Mouse (Mus musculus) brain, embryonic 14.5 days (tissue): ENCODE results near the gene Arhgap22.

Experiments
- CTCF ChIP-seq: fragments of 200-500 bp; IDR thresholded peaks from 2 replicates; pipeline ENCODE4 v1.5.1; 2012; ENCODE audit warnings: inconsistent platforms, mild to moderate bottlenecking, moderate library complexity, borderline replicate concordance; ENCODE audit not compliant: insufficient read depth, insufficient read length; ENCODE audit errors: extremely low read depth
- POLR2A ChIP-seq: fragments of 200-500 bp; IDR thresholded peaks from 2 replicates; pipeline ENCODE4 v1.6.1; 2012; ENCODE audit warnings: mild to moderate bottlenecking, inconsistent platforms, borderline replicate concordance; ENCODE audit not compliant: poor library complexity, insufficient read depth, insufficient read length, severe bottlenecking; ENCODE audit errors: extremely low read depth

DNA sequence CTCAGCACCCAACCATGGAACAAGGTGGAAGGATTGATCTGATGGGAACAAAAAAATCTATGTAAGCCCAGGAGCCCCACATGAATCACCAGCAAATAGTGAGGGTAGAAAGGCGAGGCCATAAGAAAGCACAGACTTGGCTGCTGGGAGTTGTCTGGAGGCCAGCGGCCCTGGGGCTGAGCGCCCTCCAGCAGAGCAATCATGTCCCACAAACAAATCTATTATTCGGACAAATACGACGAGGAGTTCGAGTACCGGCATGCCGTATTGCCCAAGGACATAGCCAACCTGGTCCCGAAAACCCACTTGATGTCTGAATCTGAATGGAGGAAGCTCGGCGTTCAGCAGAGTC is 892 bp upstream of the Arhgap22 start:
- TF ChIP-seq CTCF (no peak), POLR2A (no peak)
